Mouse (Mus musculus) forebrain, embryonic 12.5 days (tissue): ENCODE measurements at regions not wholly inside any gene's neighbourhood (a gene's known extent, or its start where the extent isn't known, plus 50 kb on each side); places are given as distances from the start of the nearest gene placed in this dataset.

Experiments used
- ATAC-seq: fragments of 200-750 bp; cut with Nextera tagmentation; 2 replicates; pipeline ENCODE4 v1.8.0; 2017; ENCODE audit warnings: moderate TSS enrichment; ENCODE audit not compliant: low FRiP score
- H3K27ac ChIP-seq: fragments of 300-500 bp; sonication (generic); 2 replicates; pipeline ENCODE4 v1.5.1; 2016; ENCODE audit warnings: mild to moderate bottlenecking
- H3K27me3 ChIP-seq: fragments of 300-500 bp; sonication (generic); 2 replicates; pipeline ENCODE4 v1.6.1; 2016; ENCODE audit warnings: mild to moderate bottlenecking
- H3K36me3 ChIP-seq: fragments of 300-500 bp; sonication (generic); replicated peaks from 2 replicates; pipeline ENCODE4 v1.6.1; 2016; ENCODE audit warnings: mild to moderate bottlenecking
- H3K4me1 ChIP-seq: fragments of 300-500 bp; sonication (generic); 2 replicates; pipeline ENCODE4 v1.6.1; 2016
- H3K4me2 ChIP-seq: fragments of 300-500 bp; sonication (generic); 2 replicates; pipeline ENCODE4 v1.6.1; 2016; ENCODE audit warnings: mild to moderate bottlenecking, moderate library complexity
- H3K4me3 ChIP-seq: fragments of 300-500 bp; sonication (generic); replicated peaks from 2 replicates; pipeline ENCODE4 v1.5.1; 2016; ENCODE audit warnings: mild to moderate bottlenecking
- H3K9ac ChIP-seq: fragments of 300-500 bp; sonication (generic); 2 replicates; pipeline ENCODE4 v1.6.1; 2016; ENCODE audit warnings: mild to moderate bottlenecking
- H3K9me3 ChIP-seq: fragments of 300-500 bp; sonication (generic); 2 replicates; pipeline ENCODE4 v1.6.1; 2016
- WGBS: fragments of 180-500 bp; shearing (Covaris S2); methylation state at CpG from one replicate; pipeline ENCODE4 v1.1.7; 2016; 5-methylcytosine and 5-hydroxymethylcytosine counted together

- Histone ChIP-seq H3K4me1 (no peaks in the 10 kb centered on the region), H3K4me2 (no peak overlapping the region), H3K9ac (no peak overlapping the region), H3K27ac (no peak overlapping the region), H3K27me3 (no peaks in the 10 kb centered on the region), H3K36me3 (no peaks in the 10 kb centered on the region), H3K4me3 (no peak overlapping the region), H3K9me3 (no peaks in the 10 kb centered on the region)
- ATAC-seq = no peak
- WGBS = 86% methylated on average over 5 of the region's 5 CpGs
Measured at GRCm38 (mm10) chr10:44611399-44611798, 83.1 kb upstream of the Prdm1 start.

GRCm38 (mm10) chr10:44609187-44609586 lies 80.9 kb upstream of the Prdm1 start:
- H3K9me3 ChIP-seq = no peaks in the 10 kb centered on the region
- ATAC-seq = no peak
- H3K36me3 ChIP-seq = no peaks in the 10 kb centered on the region
- H3K9ac ChIP-seq = no peak overlapping the region
- H3K4me2 ChIP-seq = no peak overlapping the region
- H3K4me3 ChIP-seq = no peak overlapping the region
- WGBS = 80% methylated on average over 6 of the region's 6 CpGs
- no peaks in the 10 kb centered on the region for H3K27me3 ChIP-seq
- H3K27ac ChIP-seq = no peak overlapping the region
- no peaks in the 10 kb centered on the region for H3K4me1 ChIP-seq

GRCm38 (mm10) chr10:44607334-44607851 lies 79.1 kb upstream of the Prdm1 start:
- H3K4me2 ChIP-seq = no peak overlapping the region
- WGBS = 81% methylated on average over 5 of the region's 5 CpGs
- H3K4me3 ChIP-seq = no peak overlapping the region
- H3K9me3 ChIP-seq = no peaks in the 10 kb centered on the region
- no peaks in the 10 kb centered on the region for H3K36me3 ChIP-seq
- H3K9ac ChIP-seq = no peak overlapping the region
- H3K27ac ChIP-seq = no peak overlapping the region
- no peaks in the 10 kb centered on the region for H3K4me1 ChIP-seq
- no peak for ATAC-seq
- H3K27me3 ChIP-seq = no peaks in the 10 kb centered on the region

GRCm38 (mm10) chr10:44604512-44604911 lies 76.2 kb upstream of the Prdm1 start:
- Histone ChIP-seq H3K9me3 (no peaks in the 10 kb centered on the region), H3K36me3 (no peaks in the 10 kb centered on the region), H3K9ac (no peak overlapping the region), H3K27ac (no peak overlapping the region), H3K27me3 (no peaks in the 10 kb centered on the region), H3K4me1 (no peaks in the 10 kb centered on the region), H3K4me3 (no peak overlapping the region), H3K4me2 (no peak overlapping the region)
- WGBS = 93% methylated on average over 11 of the region's 11 CpGs
- ATAC-seq = no peak

GRCm38 (mm10) chr10:44603461-44603860 lies 75.2 kb upstream of the Prdm1 start:
- no peak overlapping the region for H3K4me2 ChIP-seq
- H3K36me3 ChIP-seq = no peaks in the 10 kb centered on the region
- no peak for ATAC-seq
- no peaks in the 10 kb centered on the region for H3K4me1 ChIP-seq
- 71% methylated on average over 5 of the region's 5 CpGs for WGBS
- H3K27me3 ChIP-seq = no peaks in the 10 kb centered on the region
- no peaks in the 10 kb centered on the region for H3K9me3 ChIP-seq
- H3K4me3 ChIP-seq = no peak overlapping the region
- H3K27ac ChIP-seq = no peak overlapping the region
- no peak overlapping the region for H3K9ac ChIP-seq

GRCm38 (mm10) chr10:44601550-44601949 lies 73.2 kb upstream of the Prdm1 start:
- Histone ChIP-seq H3K27ac (no peak overlapping the region), H3K27me3 (no peaks in the 10 kb centered on the region), H3K9me3 (no peaks in the 10 kb centered on the region), H3K4me1 (no peaks in the 10 kb centered on the region), H3K4me2 (no peak overlapping the region), H3K36me3 (no peaks in the 10 kb centered on the region), H3K9ac (no peak overlapping the region), H3K4me3 (no peak overlapping the region)
- no peak for ATAC-seq
- 82% methylated on average over 10 of the region's 10 CpGs for WGBS

GRCm38 (mm10) chr10:44599964-44600334 lies 71.6 kb upstream of the Prdm1 start:
- Histone ChIP-seq H3K27ac (no peak overlapping the region), H3K27me3 (no peaks in the 10 kb centered on the region), H3K4me1 (no peaks in the 10 kb centered on the region), H3K9me3 (no peaks in the 10 kb centered on the region), H3K4me2 (no peak overlapping the region; the same call in 1 of the 2 replicates), H3K36me3 (no peaks in the 10 kb centered on the region), H3K9ac (no peak overlapping the region), H3K4me3 (no peak overlapping the region)
- no peak for ATAC-seq
- WGBS = 56% methylated on average over 4 of the region's 4 CpGs

- Histone ChIP-seq H3K9me3 (no peaks in the 10 kb centered on the region), H3K4me2 (no peak overlapping the region; the same call in 1 of the 2 replicates), H3K4me1 (no peaks in the 10 kb centered on the region), H3K4me3 (no peak overlapping the region), H3K9ac (no peak overlapping the region), H3K27ac (no peak overlapping the region), H3K36me3 (no peaks in the 10 kb centered on the region), H3K27me3 (no peaks in the 10 kb centered on the region)
- 69% methylated on average over 10 of the region's 10 CpGs for WGBS
- no peak for ATAC-seq
Measured at GRCm38 (mm10) chr10:44599331-44599963, 71.1 kb upstream of the Prdm1 start.

- Histone ChIP-seq H3K27me3 (no peaks in the 10 kb centered on the region), H3K27ac (no peak overlapping the region), H3K36me3 (no peaks in the 10 kb centered on the region), H3K9ac (no peak overlapping the region), H3K4me2 (no peak overlapping the region), H3K4me1 (no peaks in the 10 kb centered on the region), H3K4me3 (no peak overlapping the region), H3K9me3 (no peaks in the 10 kb centered on the region)
- ATAC-seq = no peak
- 91% methylated on average over 3 of the region's 3 CpGs for WGBS
Measured at GRCm38 (mm10) chr10:44598615-44599014, 70.3 kb upstream of the Prdm1 start.

GRCm38 (mm10) chr10:44595932-44596331 lies 67.6 kb upstream of the Prdm1 start:
- Histone ChIP-seq H3K9ac (no peak overlapping the region), H3K4me3 (no peak overlapping the region), H3K4me1 (no peaks in the 10 kb centered on the region), H3K9me3 (no peaks in the 10 kb centered on the region), H3K27ac (no peak overlapping the region), H3K4me2 (no peak overlapping the region), H3K27me3 (no peaks in the 10 kb centered on the region), H3K36me3 (no peaks in the 10 kb centered on the region)
- 84% methylated on average over 2 of the region's 2 CpGs for WGBS
- ATAC-seq = no peak

GRCm38 (mm10) chr10:44589842-44590241 lies 61.5 kb upstream of the Prdm1 start:
- 96% methylated on average over 6 of the region's 6 CpGs for WGBS
- no peak for ATAC-seq
- no peaks in the 10 kb centered on the region for H3K36me3 ChIP-seq
- H3K4me3 ChIP-seq = no peak overlapping the region
- H3K9me3 ChIP-seq = no peaks in the 10 kb centered on the region
- H3K27me3 ChIP-seq = no peaks in the 10 kb centered on the region
- no peak overlapping the region for H3K27ac ChIP-seq
- no peak overlapping the region for H3K4me2 ChIP-seq
- H3K9ac ChIP-seq = no peak overlapping the region
- H3K4me1 ChIP-seq = no peaks in the 10 kb centered on the region

GRCm38 (mm10) chr10:44589352-44589751 lies 61.1 kb upstream of the Prdm1 start:
- H3K36me3 ChIP-seq = no peaks in the 10 kb centered on the region
- H3K27ac ChIP-seq = no peak overlapping the region
- no peak overlapping the region for H3K4me2 ChIP-seq
- no peak for ATAC-seq
- H3K9me3 ChIP-seq = no peaks in the 10 kb centered on the region
- no peaks in the 10 kb centered on the region for H3K4me1 ChIP-seq
- no peaks in the 10 kb centered on the region for H3K27me3 ChIP-seq
- H3K4me3 ChIP-seq = no peak overlapping the region
- H3K9ac ChIP-seq = no peak overlapping the region

GRCm38 (mm10) chr10:44582736-44583135 lies 54.4 kb upstream of the Prdm1 start:
- no peak for ATAC-seq
- Histone ChIP-seq H3K9ac (no peak overlapping the region), H3K27me3 (no peaks in the 10 kb centered on the region), H3K36me3 (no peaks in the 10 kb centered on the region), H3K4me1 (no peaks in the 10 kb centered on the region), H3K4me2 (no peak overlapping the region), H3K9me3 (no peaks in the 10 kb centered on the region), H3K27ac (no peak overlapping the region), H3K4me3 (no peak overlapping the region)
- WGBS = 79% methylated on average over 2 of the region's 2 CpGs
